Mouse (Mus musculus): ENCODE results near the gene Oxct2a. TPM values are rescaled to one million over a fixed set of nuclear protein-coding genes. Genes with fewer than 3 reads are reported as not detected.
"Not testable (repeated sequence)": the region's sequence is repeated elsewhere in the genome, so short reads cannot be mapped to it uniquely, and the experiment has no call there.

Oxct2a gene
- polyA plus RNA-seq, 2 experiments: 0.21 TPM; not detected in 1

- Histone ChIP-seq H3K9ac (ENCODE audit: low read depth, low read length, severe bottlenecking) (no peak overlapping the region), H3K27me3 (ENCODE audit: control insufficient read depth, insufficient read depth, low read length) (no peaks in the 10 kb centered on the region), H3K9me3 (ENCODE audit: control insufficient read depth, low read length) (no peaks in the 10 kb centered on the region), H3K36me3 (ENCODE audit: control insufficient read depth, insufficient read depth, low read length) (no peaks in the 10 kb centered on the region), H3K4me3 (replicated peaks; ENCODE audit: low read length) (no peak overlapping the region), H3K4me2 (replicated peaks; ENCODE audit: low read depth, low read length, severe bottlenecking) (no peak overlapping the region), H3K27ac (replicated peaks; ENCODE audit: low read depth, low read length) (no peak overlapping the region), H3K4me1 (ENCODE audit: control insufficient read depth, insufficient read depth, low read length) (no peaks in the 10 kb centered on the region)
- no peak for TF ChIP-seq POLR2A (IDR thresholded peaks at IDR 0.05; ENCODE audit: borderline replicate concordance, extremely low read depth, insufficient read depth, insufficient read length)
- no peak for ATAC-seq (ENCODE audit: low FRiP score, low read depth)
- DNase-seq (ENCODE audit: low spot score): no peak
- 59% methylated on average over 5 of the region's 5 CpGs for WGBS
Observed at GRCm38 (mm10) chr4:123331326-123331725, 7.9 kb upstream of the Oxct2a start.

GRCm38 (mm10) chr4:123328946-123329345 is 5.5 kb upstream of the Oxct2a start:
- H3K9ac ChIP-seq (ENCODE audit: low read depth, low read length, severe bottlenecking): no peak overlapping the region
- DNase-seq (ENCODE audit: low spot score) (no peak), ATAC-seq (ENCODE audit: low FRiP score, low read depth) (no peak)
- no peaks in the 10 kb centered on the region for H3K9me3 ChIP-seq (ENCODE audit: control insufficient read depth, low read length)
- H3K27me3 ChIP-seq (ENCODE audit: control insufficient read depth, insufficient read depth, low read length): no peaks in the 10 kb centered on the region
- H3K4me2 ChIP-seq (replicated peaks; ENCODE audit: low read depth, low read length, severe bottlenecking): no peak overlapping the region
- H3K4me3 ChIP-seq (replicated peaks; ENCODE audit: low read length): no peak overlapping the region
- 71% methylated on average over 6 of the region's 6 CpGs for WGBS
- H3K27ac ChIP-seq (replicated peaks; ENCODE audit: low read depth, low read length): no peak overlapping the region
- H3K36me3 ChIP-seq (ENCODE audit: control insufficient read depth, insufficient read depth, low read length): no peaks in the 10 kb centered on the region
- TF ChIP-seq POLR2A (IDR thresholded peaks at IDR 0.05; ENCODE audit: borderline replicate concordance, extremely low read depth, insufficient read depth, insufficient read length): no peak
- no peaks in the 10 kb centered on the region for H3K4me1 ChIP-seq (ENCODE audit: control insufficient read depth, insufficient read depth, low read length)

GRCm38 (mm10) chr4:123327630-123328029 is 4.2 kb upstream of the Oxct2a start:
- 48% methylated on average over 2 of the region's 3 CpGs for WGBS
- TF ChIP-seq POLR2A (IDR thresholded peaks at IDR 0.05; ENCODE audit: borderline replicate concordance, extremely low read depth, insufficient read depth, insufficient read length): no peak
- H3K27ac ChIP-seq (replicated peaks; ENCODE audit: low read depth, low read length): no peak overlapping the region

GRCm38 (mm10) chr4:123326087-123326486 is 2.7 kb upstream of the Oxct2a start:
- Histone ChIP-seq H3K4me3 (replicated peaks; ENCODE audit: low read length) (no peak overlapping the region), H3K4me1 (ENCODE audit: control insufficient read depth, insufficient read depth, low read length) (no peaks in the 10 kb centered on the region), H3K4me2 (replicated peaks; ENCODE audit: low read depth, low read length, severe bottlenecking) (no peak overlapping the region), H3K27me3 (ENCODE audit: control insufficient read depth, insufficient read depth, low read length) (0 out of 2 replicates have a peak, but pooled peaks cover 5% of the 10 kb centered on the region), H3K27ac (replicated peaks; ENCODE audit: low read depth, low read length) (no peak overlapping the region), H3K36me3 (ENCODE audit: control insufficient read depth, insufficient read depth, low read length) (no peaks in the 10 kb centered on the region), H3K9me3 (ENCODE audit: control insufficient read depth, low read length) (no peaks in the 10 kb centered on the region), H3K9ac (ENCODE audit: low read depth, low read length, severe bottlenecking) (no peak overlapping the region)
- DNase-seq (ENCODE audit: low spot score) (no peak), ATAC-seq (ENCODE audit: low FRiP score, low read depth) (no peak)
- TF ChIP-seq POLR2A (IDR thresholded peaks at IDR 0.05; ENCODE audit: borderline replicate concordance, extremely low read depth, insufficient read depth, insufficient read length): no peak
- 74% methylated on average over 3 of the region's 3 CpGs for WGBS

More at GRCm38 (mm10) chr4:123327630-123328029, 4.2 kb upstream of the Oxct2a start:
- H3K4me1 ChIP-seq (ENCODE audit: control insufficient read depth, insufficient read depth, low read length): no peaks in the 10 kb centered on the region
- no peak overlapping the region for H3K4me3 ChIP-seq (replicated peaks; ENCODE audit: low read length)
- DNase-seq (ENCODE audit: low spot score): no peak
- H3K9me3 ChIP-seq (ENCODE audit: control insufficient read depth, low read length): no peaks in the 10 kb centered on the region
- H3K36me3 ChIP-seq (ENCODE audit: control insufficient read depth, insufficient read depth, low read length): no peaks in the 10 kb centered on the region
- H3K4me2 ChIP-seq (replicated peaks; ENCODE audit: low read depth, low read length, severe bottlenecking): no peak overlapping the region
- H3K27me3 ChIP-seq (ENCODE audit: control insufficient read depth, insufficient read depth, low read length): 0 out of 2 replicates have a peak, but pooled peaks cover 5% of the 10 kb centered on the region
- ATAC-seq (ENCODE audit: low FRiP score, low read depth): no peak
- H3K9ac ChIP-seq (ENCODE audit: low read depth, low read length, severe bottlenecking): no peak overlapping the region

- peak; percentile 14; the same call in 1 of the 2 replicates for ATAC-seq (ENCODE audit: low FRiP score, low read depth)
Observed at GRCm38 (mm10) chr4:123322910-123323309, 524 bp downstream of the Oxct2a start.

GRCm38 (mm10) chr4:123314497-123314896 is 8.9 kb downstream of the Oxct2a start:
- 83% methylated on average over 3 of the region's 3 CpGs for WGBS

More at GRCm38 (mm10) chr4:123322910-123323309, 524 bp downstream of the Oxct2a start:
- Histone ChIP-seq H3K4me2 (replicated peaks; ENCODE audit: low read depth, low read length, severe bottlenecking) (peak overlapping the region; percentile 41), H3K4me3 (replicated peaks; ENCODE audit: low read length) (peak overlapping the region; percentile 28)
- not testable (repeated sequence) for H3K9ac ChIP-seq (ENCODE audit: low read depth, low read length, severe bottlenecking); DNase-seq (ENCODE audit: low spot score); H3K4me1 ChIP-seq (ENCODE audit: control insufficient read depth, insufficient read depth, low read length); H3K36me3 ChIP-seq (ENCODE audit: control insufficient read depth, insufficient read depth, low read length); H3K27me3 ChIP-seq (ENCODE audit: control insufficient read depth, insufficient read depth, low read length); H3K27ac ChIP-seq (replicated peaks; ENCODE audit: low read depth, low read length); H3K9me3 ChIP-seq (ENCODE audit: control insufficient read depth, low read length)
- 13% methylated on average over 10 of the region's 38 CpGs for WGBS

More at GRCm38 (mm10) chr4:123314497-123314896, 8.9 kb downstream of the Oxct2a start:
- H3K36me3 ChIP-seq (ENCODE audit: control insufficient read depth, insufficient read depth, low read length): no peaks in the 10 kb centered on the region
- no peak overlapping the region for H3K27ac ChIP-seq (replicated peaks; ENCODE audit: low read depth, low read length)
- no peak overlapping the region for H3K4me2 ChIP-seq (replicated peaks; ENCODE audit: low read depth, low read length, severe bottlenecking)
- no peaks in the 10 kb centered on the region for H3K27me3 ChIP-seq (ENCODE audit: control insufficient read depth, insufficient read depth, low read length)
- TF ChIP-seq POLR2A (IDR thresholded peaks at IDR 0.05; ENCODE audit: borderline replicate concordance, extremely low read depth, insufficient read depth, insufficient read length): no peak
- H3K9ac ChIP-seq (ENCODE audit: low read depth, low read length, severe bottlenecking): no peak overlapping the region
- ATAC-seq (ENCODE audit: low FRiP score, low read depth) (no peak), DNase-seq (ENCODE audit: low spot score) (no peak)
- no peaks in the 10 kb centered on the region for H3K9me3 ChIP-seq (ENCODE audit: control insufficient read depth, low read length)
- no peak overlapping the region for H3K4me3 ChIP-seq (replicated peaks; ENCODE audit: low read length)
- no peaks in the 10 kb centered on the region for H3K4me1 ChIP-seq (ENCODE audit: control insufficient read depth, insufficient read depth, low read length)

All from limb, embryonic 14.5 days (tissue).